Mouse (Mus musculus): ENCODE measurements around the gene Nsf. TPM values are rescaled to one million over a fixed set of nuclear protein-coding genes. Genes with fewer than 3 reads are reported as not detected.
A peak's percentile ranks its signal among the peaks of the same experiment; 100 is the strongest.

The Nsf gene
- total and polyA plus RNA-seq, 3 experiments: 37.9 to 40.2 TPM; not detected in 1

DNA sequence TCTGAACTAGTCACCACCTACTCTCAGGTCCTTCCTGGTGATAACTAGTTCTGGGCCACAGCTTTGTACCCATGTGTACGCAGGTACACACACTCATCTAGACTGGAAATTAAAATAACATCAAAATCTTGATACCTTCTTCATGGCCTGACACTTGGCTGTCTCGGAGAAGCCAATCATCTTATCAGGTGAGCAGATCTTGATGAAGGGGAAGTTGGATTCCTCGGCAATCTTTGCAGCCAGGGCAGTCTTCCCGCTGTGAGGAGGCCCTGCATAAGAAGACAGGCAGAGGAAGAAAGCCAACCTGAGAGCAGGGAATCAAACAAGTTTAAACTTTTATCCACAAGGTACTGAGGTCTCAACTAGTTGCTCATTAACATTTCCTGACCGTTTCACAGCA lies 95.1 kb downstream of the Nsf start (continued):
- TF ChIP-seq ZKSCAN1 (IDR thresholded peaks at IDR 0.05; ENCODE audit: low read depth, low read length) (no peak), EP300 (IDR thresholded peaks at IDR 0.05; ENCODE audit: low read depth in 1 of 2, low read length in 2 of 2) (peak; percentile 9 to 20; a peak in 2 of 4 replicates), HCFC1 (IDR thresholded peaks at IDR 0.05; ENCODE audit: low read depth, low read length) (no peak), USF2 (IDR thresholded peaks at IDR 0.05; ENCODE audit: borderline replicate concordance in 1 of 2, insufficient read depth in 1 of 2, low read depth in 1 of 2, low read length in 2 of 2) (no peak)

DNA sequence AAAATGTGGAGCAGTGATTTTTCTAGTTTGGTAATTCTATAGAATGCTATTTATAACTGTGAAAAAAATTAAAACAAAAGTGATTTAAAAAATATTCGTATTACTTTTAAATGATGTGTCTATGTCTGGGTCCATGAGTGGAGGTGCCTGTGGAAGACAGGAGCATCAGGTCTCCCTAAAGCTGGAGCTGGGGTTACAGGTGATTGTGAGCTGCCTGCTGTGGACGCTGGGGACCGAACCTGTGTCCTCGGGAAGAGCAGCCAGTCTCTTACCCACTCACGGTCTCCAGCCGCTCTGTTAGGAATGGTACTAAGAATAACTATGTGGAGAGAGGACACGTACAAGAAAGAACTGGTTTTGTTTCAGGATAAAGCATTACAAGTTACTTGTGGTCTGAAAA lies 97.2 kb downstream of the Nsf start:
- Histone ChIP-seq H3K79me2 (ENCODE audit: control insufficient read depth, insufficient read depth, low read length, poor library complexity) (no peaks in the 10 kb centered on the region), H3K27ac (ENCODE audit: control insufficient read depth, low read depth, low read length) (no peak overlapping the region), H3K4me1 (ENCODE audit: control insufficient read depth in 1 of 2, insufficient read depth in 2 of 2, low read length in 2 of 2) (peaks cover 22 to 40% of the 10 kb centered on the region in 2 experiments), H3K36me3 (ENCODE audit: control insufficient read depth in 1 of 2, insufficient read depth in 2 of 2, low read length in 2 of 2) (peaks cover 1 to 44% of the 10 kb centered on the region in 2 experiments), H3K4me3 (ENCODE audit: control insufficient read depth in 1 of 2, insufficient read depth in 1 of 2, low read depth in 2 of 2, low read length in 2 of 2) (no peak overlapping the region), H3K27me3 (ENCODE audit: control insufficient read depth in 1 of 2, insufficient read depth in 2 of 2, low read length in 2 of 2) (no peaks in the 10 kb centered on the region), H3K9me3 (replicated peaks; ENCODE audit: insufficient read depth, low read length) (no peaks in the 10 kb centered on the region), H3K9ac (ENCODE audit: control insufficient read depth, low read depth, low read length, poor library complexity, severe bottlenecking) (no peak overlapping the region)
- no peak for TF ChIP-seq TCF12 (IDR thresholded peaks at IDR 0.05; ENCODE audit: low read depth, low read length)
- no peak for TF ChIP-seq NELFE (IDR thresholded peaks at IDR 0.05; ENCODE audit: low read depth, low read length)
- TF ChIP-seq CHD2 (IDR thresholded peaks at IDR 0.05; ENCODE audit: low read length): no peak
- TF ChIP-seq ETS1 (IDR thresholded peaks at IDR 0.05; ENCODE audit: low read depth, low read length): no peak
- TF ChIP-seq MEF2A (IDR thresholded peaks at IDR 0.05; ENCODE audit: extremely low read depth, insufficient replicate concordance, low read depth, low read length, poor library complexity, severe bottlenecking): no peak
- no peak for TF ChIP-seq BHLHE40 (IDR thresholded peaks at IDR 0.05; ENCODE audit: borderline replicate concordance, low read depth, low read length)
- TF ChIP-seq RAD21 (IDR thresholded peaks at IDR 0.05; ENCODE audit: low read depth, low read length): no peak
- no peak for TF ChIP-seq USF1 (IDR thresholded peaks at IDR 0.05; ENCODE audit: low read depth, low read length)
- DNase-seq (ENCODE audit: low read depth, low spot score): no peak

DNA sequence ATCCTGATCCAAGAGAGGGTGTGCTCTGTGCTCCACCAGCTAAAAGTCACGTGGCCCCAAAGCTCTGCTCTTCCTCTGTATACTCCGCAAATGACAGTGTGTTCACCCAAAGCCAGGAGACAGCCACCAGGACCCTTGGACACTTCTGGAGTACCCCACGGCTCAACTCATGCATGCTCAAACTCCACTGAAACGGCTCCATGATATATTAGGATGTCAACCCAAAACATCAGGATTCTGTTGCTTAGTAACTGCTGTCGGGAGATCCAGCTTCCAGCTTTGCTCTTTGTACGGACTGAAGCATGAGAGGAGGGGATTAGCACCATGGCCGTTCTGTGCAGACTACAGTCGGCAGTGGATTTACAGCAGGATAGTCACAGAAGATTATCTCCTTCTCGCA lies 99.6 kb downstream of the Nsf start:
- no peak overlapping the region for H3K27ac ChIP-seq (ENCODE audit: control insufficient read depth, low read depth, low read length)
- no peaks in the 10 kb centered on the region for H3K27me3 ChIP-seq (ENCODE audit: control insufficient read depth in 1 of 2, insufficient read depth in 2 of 2, low read length in 2 of 2)
- TF ChIP-seq BHLHE40 (IDR thresholded peaks at IDR 0.05; ENCODE audit: borderline replicate concordance, low read depth, low read length): no peak
- no peak for TF ChIP-seq USF1 (IDR thresholded peaks at IDR 0.05; ENCODE audit: low read depth, low read length)
- TF ChIP-seq MAX (IDR thresholded peaks at IDR 0.05; ENCODE audit: low read length): no peak
- no peak for TF ChIP-seq SMC3 (IDR thresholded peaks at IDR 0.05; ENCODE audit: low read depth, low read length)
- no peak for TF ChIP-seq NRF1 (IDR thresholded peaks at IDR 0.05; ENCODE audit: insufficient read depth, low read depth, low read length, poor library complexity, severe bottlenecking)
- TF ChIP-seq NELFE (IDR thresholded peaks at IDR 0.05; ENCODE audit: low read depth, low read length): no peak
- TF ChIP-seq TAL1 (IDR thresholded peaks at IDR 0.05; ENCODE audit: low read length): no peak
- no peak for TF ChIP-seq MAFK (IDR thresholded peaks at IDR 0.05; ENCODE audit: borderline replicate concordance, low read depth, low read length)
- no peak for TF ChIP-seq MYB (IDR thresholded peaks at IDR 0.05; ENCODE audit: low read depth, low read length)
- no peak for TF ChIP-seq CTCF (IDR thresholded peaks at IDR 0.05 in 2 of 3, conservative IDR thresholded peaks at IDR 0.05 in 1 of 3; ENCODE audit: control insufficient read depth in 1 of 3, insufficient read depth in 1 of 3, low read depth in 2 of 3, low read length in 3 of 3, poor library complexity in 1 of 3, severe bottlenecking in 1 of 3)
- no peak for TF ChIP-seq POLR2AphosphoS5 (IDR thresholded peaks at IDR 0.05; ENCODE audit: borderline replicate concordance, low read depth, low read length)
- no peak for TF ChIP-seq ZC3H11A (IDR thresholded peaks at IDR 0.05; ENCODE audit: low read depth, low read length)
- no peak for TF ChIP-seq UBTF (IDR thresholded peaks at IDR 0.05; ENCODE audit: borderline replicate concordance, insufficient read depth, low read depth, low read length)
- H3K9me3 ChIP-seq (replicated peaks; ENCODE audit: insufficient read depth, low read length): no peaks in the 10 kb centered on the region
- H3K79me2 ChIP-seq (ENCODE audit: control insufficient read depth, insufficient read depth, low read length, poor library complexity): no peaks in the 10 kb centered on the region
- no peak overlapping the region for H3K4me3 ChIP-seq (ENCODE audit: control insufficient read depth in 1 of 2, insufficient read depth in 1 of 2, low read depth in 2 of 2, low read length in 2 of 2)
- H3K9ac ChIP-seq (ENCODE audit: control insufficient read depth, low read depth, low read length, poor library complexity, severe bottlenecking): no peak overlapping the region
- H3K4me1 ChIP-seq (ENCODE audit: control insufficient read depth in 1 of 2, insufficient read depth in 2 of 2, low read length in 2 of 2): peaks cover 12 to 37% of the 10 kb centered on the region in 2 experiments
- H3K36me3 ChIP-seq (ENCODE audit: control insufficient read depth in 1 of 2, insufficient read depth in 2 of 2, low read length in 2 of 2): peaks cover 1 to 41% of the 10 kb centered on the region in 2 experiments
- DNase-seq (ENCODE audit: low read depth, low spot score): no peak
